Comparison of ENCODE assay signal across 25 mouse cellular contexts in the genomic region with DNA sequence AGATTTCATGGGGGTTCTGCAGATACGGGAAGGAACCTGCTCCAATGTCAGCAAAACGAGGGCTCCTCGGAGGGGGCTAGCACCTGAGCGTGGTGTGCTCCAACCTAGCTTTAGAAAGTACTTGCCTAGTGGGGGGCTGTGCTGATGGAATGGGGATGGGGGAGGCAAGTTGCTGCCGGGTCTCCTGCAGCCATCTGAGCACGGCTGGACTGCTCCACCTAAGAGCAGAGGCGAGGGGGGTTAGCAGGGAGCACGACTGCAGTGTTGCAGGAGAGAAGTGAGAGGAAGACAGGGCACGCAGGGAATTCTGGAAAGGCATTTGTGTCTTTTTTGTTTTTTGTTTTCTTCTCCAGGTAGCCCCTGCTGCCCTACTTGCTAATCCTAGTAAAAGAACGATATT. TPM values are rescaled to one million over a fixed set of nuclear protein-coding genes. Genes with fewer than 3 reads are reported as not detected.
DNase-seq lines count a peak whose midpoint lies in the region; ATAC-seq lines count a peak whose summit lies in the region.
"Had no signal": no experiment of that assay in that cellular context is flagged by ENCODE, and none has a peak within 500 bp of the region (broad histone marks: within the 10 kb centered on the region; RNA-seq: fewer than 3 reads in every experiment).

No protein-coding gene starts in this region.

- peaks cover 7% of the 10 kb centered on the region for H3K4me1 ChIP-seq in forebrain, embryonic 11.5 days (replicated peaks; ENCODE audit: control insufficient read depth, insufficient read depth, low read length)
- peaks cover 15% of the 10 kb centered on the region for H3K4me1 ChIP-seq in forebrain, embryonic 13.5 days
- peaks cover 9% of the 10 kb centered on the region for H3K4me1 ChIP-seq in embryonic facial prominence, embryonic 10.5 days
- peaks cover 6% of the 10 kb centered on the region; the same call in 1 of the 2 replicates for H3K4me1 ChIP-seq in limb, embryonic 10.5 days
- H3K4me1 ChIP-seq: embryonic facial prominence, embryonic 15.5 days; intestine, embryonic 15.5 days had no signal

- H3K9me3 ChIP-seq in forebrain, embryonic 11.5 days (ENCODE audit: control insufficient read depth, low read length) = no peaks in the 10 kb centered on the region
- H3K9me3 ChIP-seq in forebrain, embryonic 13.5 days (replicated peaks) = no peaks in the 10 kb centered on the region
- H3K9me3 ChIP-seq in embryonic facial prominence, embryonic 10.5 days = no peaks in the 10 kb centered on the region
- H3K9me3 ChIP-seq in limb, embryonic 10.5 days (replicated peaks) = no peaks in the 10 kb centered on the region
- H3K9me3 ChIP-seq: embryonic facial prominence, embryonic 15.5 days; heart, embryonic 10.5 days; intestine, embryonic 15.5 days had no signal

- H3K36me3 ChIP-seq in forebrain, embryonic 11.5 days (ENCODE audit: control insufficient read depth, insufficient read depth, low read length) = no peaks in the 10 kb centered on the region
- no peaks in the 10 kb centered on the region for H3K36me3 ChIP-seq in forebrain, embryonic 13.5 days (ENCODE audit: poor library complexity, severe bottlenecking)
- no peaks in the 10 kb centered on the region for H3K36me3 ChIP-seq in embryonic facial prominence, embryonic 10.5 days (replicated peaks)
- no peaks in the 10 kb centered on the region for H3K36me3 ChIP-seq in limb, embryonic 10.5 days
- H3K36me3 ChIP-seq: embryonic facial prominence, embryonic 15.5 days; heart, embryonic 10.5 days; intestine, embryonic 15.5 days had no signal

- no peak overlapping the region for H3K9ac ChIP-seq in forebrain, embryonic 11.5 days (ENCODE audit: low read length)
- no peak overlapping the region for H3K9ac ChIP-seq in forebrain, embryonic 13.5 days
- H3K9ac ChIP-seq: embryonic facial prominence, embryonic 15.5 days; hindbrain, embryonic 14.5 days; intestine, embryonic 15.5 days had no signal

- no peak overlapping the region for H3K4me2 ChIP-seq in forebrain, embryonic 11.5 days (ENCODE audit: low read depth, low read length, severe bottlenecking)
- no peak overlapping the region for H3K4me2 ChIP-seq in forebrain, embryonic 13.5 days
- H3K4me2 ChIP-seq: embryonic facial prominence, embryonic 15.5 days; hindbrain, embryonic 14.5 days; intestine, embryonic 15.5 days had no signal

- no peak overlapping the region for H3K4me3 ChIP-seq in forebrain, embryonic 11.5 days (ENCODE audit: low read depth, low read length)
- H3K4me3 ChIP-seq in forebrain, embryonic 13.5 days = no peak overlapping the region
- H3K4me3 ChIP-seq in embryonic facial prominence, embryonic 10.5 days = no peak overlapping the region
- no peak overlapping the region for H3K4me3 ChIP-seq in limb, embryonic 10.5 days
- H3K4me3 ChIP-seq: embryonic facial prominence, embryonic 15.5 days; erythroblast, embryonic 14.5 days; intestine, embryonic 15.5 days had no signal

- peaks cover 3% of the 10 kb centered on the region; the same call in 1 of the 2 replicates for H3K27me3 ChIP-seq in forebrain, embryonic 11.5 days (ENCODE audit: control insufficient read depth, insufficient read depth, low read length)
- peaks cover 25% of the 10 kb centered on the region for H3K27me3 ChIP-seq in forebrain, embryonic 13.5 days
- H3K27me3 ChIP-seq in embryonic facial prominence, embryonic 10.5 days (replicated peaks; ENCODE audit: low read depth, poor library complexity, severe bottlenecking) = peaks cover 15% of the 10 kb centered on the region; the same call in 1 of the 2 replicates
- no peaks in the 10 kb centered on the region for H3K27me3 ChIP-seq in limb, embryonic 10.5 days (ENCODE audit: low read depth, poor library complexity, severe bottlenecking)
- H3K27me3 ChIP-seq: embryonic facial prominence, embryonic 15.5 days; intestine, embryonic 15.5 days had no signal

- no peak overlapping the region for H3K27ac ChIP-seq in forebrain, embryonic 11.5 days (ENCODE audit: low read depth, low read length)
- no peak overlapping the region for H3K27ac ChIP-seq in forebrain, embryonic 13.5 days
- no peak overlapping the region for H3K27ac ChIP-seq in embryonic facial prominence, embryonic 10.5 days (replicated peaks)
- peak overlapping the region; percentile 25; the same call in 1 of the 2 replicates for H3K27ac ChIP-seq in limb, embryonic 10.5 days
- H3K27ac ChIP-seq: embryonic facial prominence, embryonic 15.5 days; heart, embryonic 10.5 days; hindbrain, embryonic 14.5 days; intestine, embryonic 15.5 days had no signal

- DNase-seq in forebrain, embryonic 11.5 days (ENCODE audit: low spot score) = peak; percentile 49
- DNase-seq in embryonic facial prominence, embryonic 10.5 days (ENCODE audit: low spot score) = peak; percentile 13
- DNase-seq in limb, embryonic 10.5 days (ENCODE audit: low spot score) = no peak
- peak; percentile 28 for DNase-seq in retina, postnatal 1 day
- no peak for DNase-seq in layer of hippocampus, adult 8-10 months (ENCODE audit: low spot score in 2 of 2)
- DNase-seq: adrenal gland, adult 8-10 months; adrenal gland, postnatal 36 days; cerebellum, adult 11 months; cerebellum, adult 8-10 months; cerebellum, postnatal 14 days; gastrocnemius, postnatal 36 days; heart, adult 18-20 months; heart, postnatal 14 days had no signal

- WGBS in forebrain, embryonic 11.5 days = 32% methylated on average over 10 of the region's 10 CpGs
- 35% methylated on average over 10 of the region's 10 CpGs for WGBS in forebrain, embryonic 13.5 days
- WGBS in embryonic facial prominence, embryonic 10.5 days = 34% methylated on average over 10 of the region's 10 CpGs
- WGBS in limb, embryonic 10.5 days = 48% methylated on average over 10 of the region's 10 CpGs

- ATAC-seq in forebrain, embryonic 11.5 days (replicated peaks; ENCODE audit: low FRiP score) = no peak
- ATAC-seq in forebrain, embryonic 13.5 days = no peak
- ATAC-seq: forebrain, embryonic 14.5 days; intestine, embryonic 15.5 days had no signal

RNA-seq across cellular contexts. Expression of a gene that starts 44.5 kb away (rescaled TPM):
- 0.23 and 0.37 TPM in 2 replicates for polyA plus RNA-seq in forebrain, embryonic 11.5 days (2014; fragmentation: Nextera tagmentation; extraction: Ambion mirVana)
- 0.18 and 0.38 TPM in 2 replicates for polyA plus RNA-seq in forebrain, embryonic 13.5 days (2015; fragmentation: Nextera tagmentation; extraction: Ambion mirVana)
- not detected in 2 replicates for polyA plus RNA-seq in embryonic facial prominence, embryonic 10.5 days (2016; fragmentation: Nextera tagmentation; extraction: Ambion mirVana)
- not detected in 2 replicates for polyA plus RNA-seq in limb, embryonic 10.5 days (2016; fragmentation: Nextera tagmentation; extraction: Ambion mirVana)
- 1 to 10 TPM in 1 of 4 experiments, under 1 TPM in 3; 0.51 to 1.0 (median 0.79) TPM for total RNA-seq in layer of hippocampus, adult 8-10 months (2022)
- total RNA-seq: adrenal gland, postnatal 36 days; ES-E14; gastrocnemius, adult 8-10 months; gastrocnemius, postnatal 36 days; heart, adult 18-20 months; heart, postnatal 14 days; hematopoietic stem cell, adult 5-6 weeks had no signal
- polyA plus RNA-seq: erythroblast, embryonic 14.5 days; heart, embryonic 14.5 days had no signal

RNA-seq across cellular contexts. Expression of a gene that starts 54.6 kb away (rescaled TPM):
- polyA plus RNA-seq in forebrain, embryonic 11.5 days (2014; fragmentation: Nextera tagmentation; extraction: Ambion mirVana) = 0.63 and 0.87 TPM in 2 replicates
- polyA plus RNA-seq in forebrain, embryonic 13.5 days (2015; fragmentation: Nextera tagmentation; extraction: Ambion mirVana) = 1.4 and 1.5 TPM in 2 replicates
- polyA plus RNA-seq in embryonic facial prominence, embryonic 10.5 days (2016; fragmentation: Nextera tagmentation; extraction: Ambion mirVana) = 0.40 TPM in 1 of 2 replicates, not detected in the other
- polyA plus RNA-seq in limb, embryonic 10.5 days (2016; fragmentation: Nextera tagmentation; extraction: Ambion mirVana) = not detected in 2 replicates
- total RNA-seq in layer of hippocampus, adult 8-10 months (2022) = 10 to 100 TPM; 67.3 to 87.2 (median 72.1) TPM

RNA-seq across cellular contexts. Expression of a gene that starts 56.5 kb away (rescaled TPM):
- not detected in 2 replicates for polyA plus RNA-seq in forebrain, embryonic 11.5 days (2014; fragmentation: Nextera tagmentation; extraction: Ambion mirVana)
- not detected in 2 replicates for polyA plus RNA-seq in forebrain, embryonic 13.5 days (2015; fragmentation: Nextera tagmentation; extraction: Ambion mirVana)
- 0.31 TPM in 1 of 2 replicates, not detected in the other for polyA plus RNA-seq in embryonic facial prominence, embryonic 10.5 days (2016; fragmentation: Nextera tagmentation; extraction: Ambion mirVana)
- polyA plus RNA-seq in limb, embryonic 10.5 days (2016; fragmentation: Nextera tagmentation; extraction: Ambion mirVana) = not detected in 2 replicates
- total RNA-seq in layer of hippocampus, adult 8-10 months (2022) = under 1 TPM in 1 of 4 experiments, not detected in 3; 0.80 TPM
- total RNA-seq: adrenal gland, adult 8-10 months; adrenal gland, postnatal 36 days; common myeloid progenitor, adult 5-6 weeks; ES-E14; gastrocnemius, adult 8-10 months; gastrocnemius, postnatal 36 days; heart, adult 18-20 months; heart, postnatal 14 days; hematopoietic stem cell, adult 5-6 weeks had no signal
- polyA plus RNA-seq: embryonic facial prominence, embryonic 15.5 days; erythroblast, embryonic 14.5 days; forebrain, embryonic 14.5 days; heart, embryonic 14.5 days; hindbrain, embryonic 14.5 days had no signal

Comparison
In these comparisons a context has a peak if more than half of its experiments do, and no peak if none do; other contexts are left out.
1. DNase-seq: peak in forebrain, embryonic 11.5 days (single experiment), embryonic facial prominence, embryonic 10.5 days (single experiment) and retina, postnatal 1 day (single experiment); none in limb, embryonic 10.5 days (single experiment) and layer of hippocampus, adult 8-10 months (0 of 2).